Mouse (Mus musculus): Measurements from ENCODE around the gene Ptch1.

- TF ChIP-seq POLR2A (IDR thresholded peaks at IDR 0.05; ENCODE audit: insufficient read length, low read depth) (no peak), SRF (IDR thresholded peaks at IDR 0.05; ENCODE audit: control insufficient read depth, insufficient read length, low read depth) (no peak), TCF12 (IDR thresholded peaks at IDR 0.05; ENCODE audit: insufficient read depth, poor library complexity, severe bottlenecking) (no peak), E2F4 (IDR thresholded peaks at IDR 0.05; ENCODE audit: insufficient read depth) (no peak), MYOG (IDR thresholded peaks at IDR 0.05; ENCODE audit: control insufficient read depth in 1 of 3, insufficient read depth in 1 of 3, insufficient read length in 2 of 3, low read depth in 2 of 3) (no peak), TCF3 (IDR thresholded peaks at IDR 0.05; ENCODE audit: insufficient read length, low read depth) (no peak), REST (IDR thresholded peaks at IDR 0.05; ENCODE audit: insufficient read depth, insufficient read length) (no peak), USF1 (IDR thresholded peaks at IDR 0.05; ENCODE audit: low read depth) (no peak), MYOD1 (IDR thresholded peaks at IDR 0.05; ENCODE audit: control insufficient read depth in 1 of 3, insufficient read length in 2 of 3, low read depth in 2 of 3) (no peak), POLR2AphosphoS2 (IDR thresholded peaks at IDR 0.05; ENCODE audit: insufficient read length, low read depth) (no peak), MAX (IDR thresholded peaks at IDR 0.05; ENCODE audit: low read depth) (no peak)
These were observed 56.9 kb downstream of the Ptch1 start for GRCm38 (mm10) chr13:63516535-63516934.

Measured in myocyte (in vitro differentiated cells).